ENCODE assay signal across 35 mouse cellular contexts in the genomic region with DNA sequence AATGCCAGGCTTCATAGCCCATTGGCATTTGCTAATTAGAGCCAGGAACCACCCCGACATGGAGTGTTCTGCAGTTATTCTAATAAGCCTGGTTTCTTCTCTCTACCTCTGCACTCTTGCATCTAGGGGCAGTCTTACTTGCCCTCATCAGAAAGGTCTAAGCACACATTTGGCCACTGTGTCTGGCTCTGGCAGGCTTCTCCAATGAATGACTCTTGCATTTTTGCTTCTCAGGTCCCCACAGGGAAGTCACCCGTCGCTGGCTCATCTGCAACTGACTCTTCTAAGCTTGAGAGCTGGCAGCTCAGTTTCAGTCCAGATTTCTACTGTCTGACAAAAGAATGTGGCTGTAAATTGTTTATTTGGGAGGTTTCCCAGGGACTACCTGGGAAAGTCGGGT. TPM values are rescaled to one million over a fixed set of nuclear protein-coding genes. Genes with fewer than 3 reads are reported as not detected.
DNase-seq lines count a peak whose midpoint lies in the region; ATAC-seq and TF ChIP-seq lines count a peak whose summit lies in the region.
"Had no signal": no experiment of that assay in that cellular context is flagged by ENCODE, and none has a peak within 500 bp of the region (broad histone marks: within the 10 kb centered on the region; RNA-seq: fewer than 3 reads in every experiment).

No protein-coding gene starts in this region.

- H3K9me3 ChIP-seq in lung, postnatal 0 days (ENCODE audit: low read length) = no peaks in the 10 kb centered on the region
- no peaks in the 10 kb centered on the region for H3K9me3 ChIP-seq in midbrain, embryonic 11.5 days (ENCODE audit: control insufficient read depth, low read length)
- H3K9me3 ChIP-seq in forebrain, embryonic 11.5 days (ENCODE audit: control insufficient read depth, low read length) = no peaks in the 10 kb centered on the region
- H3K9me3 ChIP-seq: embryonic facial prominence, embryonic 13.5 days; forebrain, embryonic 10.5 days; hindbrain, embryonic 12.5 days; intestine, embryonic 15.5 days; limb, embryonic 13.5 days; midbrain, embryonic 15.5 days; neural tube, embryonic 15.5 days had no signal

- no peaks in the 10 kb centered on the region for H3K36me3 ChIP-seq in lung, postnatal 0 days (ENCODE audit: insufficient read depth, low read length)
- H3K36me3 ChIP-seq in midbrain, embryonic 11.5 days (ENCODE audit: control insufficient read depth, insufficient read depth, low read length) = no peaks in the 10 kb centered on the region
- H3K36me3 ChIP-seq in forebrain, embryonic 11.5 days (ENCODE audit: control insufficient read depth, insufficient read depth, low read length) = no peaks in the 10 kb centered on the region
- H3K36me3 ChIP-seq: embryonic facial prominence, embryonic 13.5 days; forebrain, embryonic 10.5 days; hindbrain, embryonic 12.5 days; intestine, embryonic 15.5 days; limb, embryonic 13.5 days; midbrain, embryonic 15.5 days; neural tube, embryonic 15.5 days had no signal

- no peak overlapping the region for H3K4me2 ChIP-seq in lung, postnatal 0 days (replicated peaks; ENCODE audit: low read depth, low read length)
- no peak overlapping the region for H3K4me2 ChIP-seq in midbrain, embryonic 11.5 days
- no peak overlapping the region for H3K4me2 ChIP-seq in forebrain, embryonic 11.5 days (ENCODE audit: low read depth, low read length, severe bottlenecking)
- H3K4me2 ChIP-seq: embryonic facial prominence, embryonic 13.5 days; heart, embryonic 11.5 days; hindbrain, embryonic 12.5 days; intestine, embryonic 15.5 days; limb, embryonic 13.5 days; midbrain, embryonic 15.5 days; neural tube, embryonic 15.5 days had no signal

- peak overlapping the region; percentile 9; the same call in 1 of the 2 replicates for H3K4me3 ChIP-seq in gastrocnemius, adult 2 months
- H3K4me3 ChIP-seq in lung, postnatal 0 days (ENCODE audit: low read depth, low read length) = no peak overlapping the region
- H3K4me3 ChIP-seq in brown adipose tissue, adult 24 weeks (ENCODE audit: insufficient read depth, low read depth, low read length) = no peak overlapping the region
- H3K4me3 ChIP-seq in midbrain, embryonic 11.5 days (ENCODE audit: low read depth, low read length) = no peak overlapping the region
- H3K4me3 ChIP-seq in forebrain, embryonic 11.5 days (ENCODE audit: low read depth, low read length) = no peak overlapping the region
- H3K4me3 ChIP-seq: embryonic facial prominence, embryonic 13.5 days; forebrain, embryonic 10.5 days; hindbrain, embryonic 12.5 days; intestine, embryonic 15.5 days; limb, embryonic 13.5 days; midbrain, embryonic 15.5 days; neural tube, embryonic 15.5 days had no signal

- peak; percentile 62 for DNase-seq in gastrocnemius, adult 2 months
- DNase-seq in gastrocnemius, postnatal 14 days = no peak
- DNase-seq in lung, postnatal 0 days (ENCODE audit: low spot score) = no peak
- no peak for DNase-seq in lung, postnatal 10 days
- DNase-seq in midbrain, embryonic 11.5 days (ENCODE audit: low spot score, missing footprints) = no peak
- no peak for DNase-seq in forebrain, embryonic 11.5 days (ENCODE audit: low spot score)
- DNase-seq in adrenal gland, postnatal 4 days (ENCODE audit: low spot score in 2 of 2) = no peak
- DNase-seq: adrenal gland, adult 2 months; adrenal gland, postnatal 36 days; cerebellum, adult 11-12 months; cerebellum, adult 9-11 months; forebrain, postnatal 0 days; gastrocnemius, postnatal 10 days; heart, postnatal 36 days; kidney, adult 2 months; kidney, postnatal 10 days; right cerebral cortex, postnatal 25 days; thymus, adult 2 months; thymus, postnatal 36 days had no signal

- no peak overlapping the region for H3K9ac ChIP-seq in lung, postnatal 0 days (replicated peaks; ENCODE audit: low read depth)
- no peak overlapping the region for H3K9ac ChIP-seq in midbrain, embryonic 11.5 days (ENCODE audit: low read length)
- no peak overlapping the region for H3K9ac ChIP-seq in forebrain, embryonic 11.5 days (ENCODE audit: low read length)
- H3K9ac ChIP-seq: embryonic facial prominence, embryonic 13.5 days; forebrain, postnatal 0 days; hindbrain, embryonic 12.5 days; intestine, embryonic 15.5 days; limb, embryonic 13.5 days; midbrain, embryonic 15.5 days; neural tube, embryonic 15.5 days had no signal

- intact Hi-C loops in gastrocnemius, adult 2 months (cut with DNase I) = no loop called here
- intact Hi-C loops in gastrocnemius, postnatal 14 days (cut with DNase I; ENCODE audit: low total_unique reads) = no loop called here

- WGBS in lung, postnatal 0 days = 65% methylated on average over 4 of the region's 4 CpGs
- 79% methylated on average over 4 of the region's 4 CpGs for WGBS in midbrain, embryonic 11.5 days
- WGBS in forebrain, embryonic 11.5 days = 79% methylated on average over 4 of the region's 4 CpGs

- no peak for ATAC-seq in lung, postnatal 0 days
- no peak for ATAC-seq in midbrain, embryonic 11.5 days (ENCODE audit: low FRiP score)
- ATAC-seq in forebrain, embryonic 11.5 days (replicated peaks; ENCODE audit: low FRiP score) = no peak
- ATAC-seq: forebrain, postnatal 0 days; hindbrain, postnatal 0 days; intestine, embryonic 15.5 days; midbrain, embryonic 15.5 days had no signal

- TF ChIP-seq EP300 in lung, postnatal 0 days (IDR thresholded peaks at IDR 0.05) = no peak

- H3K27me3 ChIP-seq in lung, postnatal 0 days (replicated peaks; ENCODE audit: insufficient read depth, low read length) = no peaks in the 10 kb centered on the region
- H3K27me3 ChIP-seq in midbrain, embryonic 11.5 days (ENCODE audit: control insufficient read depth, insufficient read depth, low read length) = no peaks in the 10 kb centered on the region
- no peaks in the 10 kb centered on the region for H3K27me3 ChIP-seq in forebrain, embryonic 11.5 days (ENCODE audit: control insufficient read depth, insufficient read depth, low read length)
- H3K27me3 ChIP-seq: embryonic facial prominence, embryonic 13.5 days; intestine, embryonic 15.5 days; midbrain, embryonic 15.5 days; neural tube, embryonic 15.5 days had no signal

- peak overlapping the region; percentile 90 for H3K27ac ChIP-seq in gastrocnemius, adult 2 months
- H3K27ac ChIP-seq in lung, postnatal 0 days (ENCODE audit: low read length) = 0 out of 2 replicates have a peak overlapping the region, but pooled peaks have one; percentile 3
- H3K27ac ChIP-seq in brown adipose tissue, adult 24 weeks (replicated peaks; ENCODE audit: low read depth, low read length) = peak overlapping the region; percentile 11; the same call in 1 of the 2 replicates
- H3K27ac ChIP-seq in midbrain, embryonic 11.5 days (ENCODE audit: low read depth, low read length) = no peak overlapping the region
- H3K27ac ChIP-seq in forebrain, embryonic 11.5 days (ENCODE audit: low read depth, low read length) = no peak overlapping the region
- H3K27ac ChIP-seq: embryonic facial prominence, embryonic 13.5 days; forebrain, embryonic 10.5 days; hindbrain, embryonic 12.5 days; hindbrain, postnatal 0 days; intestine, embryonic 15.5 days; limb, embryonic 13.5 days; midbrain, embryonic 15.5 days; neural tube, embryonic 15.5 days had no signal

- no peak for TF ChIP-seq CTCF in gastrocnemius, adult 2 months (IDR thresholded peaks at IDR 0.05)
- TF ChIP-seq CTCF in lung, postnatal 0 days (IDR thresholded peaks at IDR 0.05) = no peak

- H3K4me1 ChIP-seq in lung, postnatal 0 days (ENCODE audit: insufficient read depth, low read depth, low read length) = peaks cover 13% of the 10 kb centered on the region; the same call in 1 of the 2 replicates
- H3K4me1 ChIP-seq in brown adipose tissue, adult 24 weeks (ENCODE audit: control insufficient read depth, insufficient read depth, insufficient read length, low read length) = peaks cover 34% of the 10 kb centered on the region
- no peaks in the 10 kb centered on the region for H3K4me1 ChIP-seq in midbrain, embryonic 11.5 days (ENCODE audit: control insufficient read depth, insufficient read depth, low read length)
- no peaks in the 10 kb centered on the region for H3K4me1 ChIP-seq in forebrain, embryonic 11.5 days (replicated peaks; ENCODE audit: control insufficient read depth, insufficient read depth, low read length)

RNA-seq across cellular contexts. Expression of gene Tfeb, which starts 29.2 kb away (rescaled TPM):
- 10 to 100 TPM; 85.3 to 93.9 TPM for total RNA-seq in gastrocnemius, adult 2 months (2021)
- total RNA-seq in gastrocnemius, postnatal 14 days (2021) = 10 to 100 TPM; 60.0 to 66.0 TPM
- polyA plus RNA-seq in lung, postnatal 0 days (2015; fragmentation: Nextera tagmentation; extraction: Ambion mirVana) = 17.8 and 21.3 TPM in 2 replicates
- polyA plus RNA-seq in brown adipose tissue, adult 24 weeks (2012; ENCODE audit: insufficient read depth, insufficient read length, missing spikeins) = 8.7 and 14.8 TPM in 2 replicates
- 1.4 and 2.1 TPM in 2 replicates for polyA plus RNA-seq in midbrain, embryonic 11.5 days (2014; fragmentation: Nextera tagmentation; extraction: Ambion mirVana)
- 1.9 and 3.3 TPM in 2 replicates for polyA plus RNA-seq in forebrain, embryonic 11.5 days (2014; fragmentation: Nextera tagmentation; extraction: Ambion mirVana)
- total RNA-seq in adrenal gland, postnatal 4 days (2021) = 10 to 100 TPM; 22.1 to 22.3 TPM

RNA-seq across cellular contexts. Expression of gene Pgc, which starts 39.3 kb away (rescaled TPM):
- not detected for total RNA-seq in gastrocnemius, adult 2 months (2021)
- not detected for total RNA-seq in gastrocnemius, postnatal 14 days (2021)
- polyA plus RNA-seq in lung, postnatal 0 days (2015; fragmentation: Nextera tagmentation; extraction: Ambion mirVana) = 22.6 and 25.4 TPM in 2 replicates
- not detected in 2 replicates for polyA plus RNA-seq in brown adipose tissue, adult 24 weeks (2012; ENCODE audit: insufficient read depth, insufficient read length, missing spikeins)
- not detected in 2 replicates for polyA plus RNA-seq in midbrain, embryonic 11.5 days (2014; fragmentation: Nextera tagmentation; extraction: Ambion mirVana)
- polyA plus RNA-seq in forebrain, embryonic 11.5 days (2014; fragmentation: Nextera tagmentation; extraction: Ambion mirVana) = not detected in 2 replicates
- total RNA-seq in adrenal gland, postnatal 4 days (2021) = not detected
- total RNA-seq: adrenal gland, adult 2 months; adrenal gland, postnatal 36 days; common myeloid progenitor, adult 5-6 weeks; forebrain, postnatal 0 days; gastrocnemius, postnatal 10 days; granulocyte monocyte progenitor cell, adult 5-6 weeks; heart, postnatal 36 days; layer of hippocampus, postnatal 14 days; left cerebral cortex, adult 8-10 months; left cerebral cortex, postnatal 36 days had no signal
- polyA plus RNA-seq: embryonic facial prominence, embryonic 13.5 days; forebrain, embryonic 10.5 days; forebrain, postnatal 0 days; heart, embryonic 11.5 days; hindbrain, embryonic 12.5 days; liver, embryonic 16.5 days; midbrain, embryonic 15.5 days; neural tube, embryonic 15.5 days had no signal

Comparison
In these comparisons a context has a peak if more than half of its experiments do, and no peak if none do; other contexts are left out.
1. H3K27ac ChIP-seq: peak in gastrocnemius, adult 2 months (single experiment), lung, postnatal 0 days (single experiment) and brown adipose tissue, adult 24 weeks (single experiment); none in midbrain, embryonic 11.5 days (single experiment) and forebrain, embryonic 11.5 days (single experiment).
2. RNA of gene Pgc, which starts 39.3 kb away (polyA plus RNA-seq): 22.6 to 25.4 TPM in lung, postnatal 0 days; not detected in forebrain, embryonic 11.5 days, not detected in brown adipose tissue, adult 24 weeks and not detected in midbrain, embryonic 11.5 days; every median in the first group is over 10 times any median in the second.